Mouse (Mus musculus): ENCODE data around the gene Ralgps1.
A peak's percentile ranks its signal among the peaks of the same experiment; 100 is the strongest.
"Not testable (repeated sequence)": the region's sequence is repeated elsewhere in the genome, so short reads cannot be mapped to it uniquely, and the experiment has no call there.

The Ralgps1 gene

GRCm38 (mm10) chr2:33361139-33361716 lies 10.1 kb downstream of the Ralgps1 start:
- no peak for DNase-seq (ENCODE audit: extremely low spot score)

GRCm38 (mm10) chr2:33360564-33360963 lies 10.7 kb downstream of the Ralgps1 start:
- DNase-seq (ENCODE audit: extremely low spot score): no peak

GRCm38 (mm10) chr2:33359184-33359583 lies 12.1 kb downstream of the Ralgps1 start:
- no peak for DNase-seq (ENCODE audit: extremely low spot score)

- no peak for DNase-seq (ENCODE audit: extremely low spot score)
Measured at GRCm38 (mm10) chr2:33357250-33357838, 13.9 kb downstream of the Ralgps1 start.

GRCm38 (mm10) chr2:33355558-33355957 lies 15.7 kb downstream of the Ralgps1 start:
- DNase-seq (ENCODE audit: extremely low spot score): no peak

GRCm38 (mm10) chr2:33353432-33353831 lies 17.9 kb downstream of the Ralgps1 start:
- DNase-seq (ENCODE audit: extremely low spot score): no peak

GRCm38 (mm10) chr2:33351449-33351848 lies 19.8 kb downstream of the Ralgps1 start:
- no peak for DNase-seq (ENCODE audit: extremely low spot score)

GRCm38 (mm10) chr2:33350921-33351320 lies 20.4 kb downstream of the Ralgps1 start:
- no peak for DNase-seq (ENCODE audit: extremely low spot score)

GRCm38 (mm10) chr2:33349581-33349980 lies 21.7 kb downstream of the Ralgps1 start:
- no peak for DNase-seq (ENCODE audit: extremely low spot score)

GRCm38 (mm10) chr2:33349081-33349480 lies 22.2 kb downstream of the Ralgps1 start:
- peak; percentile 75 for DNase-seq (ENCODE audit: extremely low spot score)

- DNase-seq (ENCODE audit: extremely low spot score): no peak
Measured at GRCm38 (mm10) chr2:33348260-33348659, 23.0 kb downstream of the Ralgps1 start.

- DNase-seq (ENCODE audit: extremely low spot score): peak; percentile 52
Measured at GRCm38 (mm10) chr2:33347607-33348006, 23.7 kb downstream of the Ralgps1 start.

- no peak for DNase-seq (ENCODE audit: extremely low spot score)
Measured at GRCm38 (mm10) chr2:33346749-33347148, 24.5 kb downstream of the Ralgps1 start.

- no peak for DNase-seq (ENCODE audit: extremely low spot score)
Measured at GRCm38 (mm10) chr2:33345956-33346355, 25.3 kb downstream of the Ralgps1 start.

- DNase-seq (ENCODE audit: extremely low spot score): no peak
Measured at GRCm38 (mm10) chr2:33345475-33345874, 25.8 kb downstream of the Ralgps1 start.

- no peak for DNase-seq (ENCODE audit: extremely low spot score)
Measured at GRCm38 (mm10) chr2:33343413-33343812, 27.9 kb downstream of the Ralgps1 start.

- DNase-seq (ENCODE audit: extremely low spot score): no peak
Measured at GRCm38 (mm10) chr2:33342148-33342547, 29.1 kb downstream of the Ralgps1 start.

- no peak for DNase-seq (ENCODE audit: extremely low spot score)
Measured at GRCm38 (mm10) chr2:33335789-33336188, 35.5 kb downstream of the Ralgps1 start.

GRCm38 (mm10) chr2:33329622-33330021 lies 41.7 kb downstream of the Ralgps1 start:
- DNase-seq (ENCODE audit: extremely low spot score): no peak

GRCm38 (mm10) chr2:33328941-33329340 lies 42.3 kb downstream of the Ralgps1 start:
- peak; percentile 53 for DNase-seq (ENCODE audit: extremely low spot score)

GRCm38 (mm10) chr2:33325359-33325758 lies 45.9 kb downstream of the Ralgps1 start:
- no peak for DNase-seq (ENCODE audit: extremely low spot score)

GRCm38 (mm10) chr2:33323799-33324595 lies 47.3 kb downstream of the Ralgps1 start:
- DNase-seq (ENCODE audit: extremely low spot score): no peak

GRCm38 (mm10) chr2:33323043-33323625 lies 48.2 kb downstream of the Ralgps1 start:
- DNase-seq (ENCODE audit: extremely low spot score): not testable (repeated sequence)

All from embryo, embryonic 9.5 days (tissue).